Mouse (Mus musculus): ENCODE data around the gene Il12rb1.

Gene Il12rb1

GRCm38 (mm10) chr8:70808239-70808638, at the start of gene Il12rb1:
Il12rb1 (plus strand) TSS chr8:70808449.
- no peak for DNase-seq (ENCODE audit: low read depth, low spot score)

GRCm38 (mm10) chr8:70758616-70759561, 49.4 kb upstream of the Il12rb1 start:
- peak; percentile 35 for DNase-seq (ENCODE audit: low read depth, low spot score)

GRCm38 (mm10) chr8:70760350-70760749, 47.9 kb upstream of the Il12rb1 start:
- no peak for DNase-seq (ENCODE audit: low read depth, low spot score)

GRCm38 (mm10) chr8:70760775-70761406, 47.4 kb upstream of the Il12rb1 start, which contains the start of gene Mpv17l2:
Mpv17l2 (minus strand) TSS chr8:70760946.
- peak; percentile 100 for DNase-seq (ENCODE audit: low read depth, low spot score)

GRCm38 (mm10) chr8:70762118-70762517, 46.1 kb upstream of the Il12rb1 start:
- no peak for DNase-seq (ENCODE audit: low read depth, low spot score)

GRCm38 (mm10) chr8:70763354-70763753, 44.9 kb upstream of the Il12rb1 start:
- DNase-seq (ENCODE audit: low read depth, low spot score) = no peak

- no peak for DNase-seq (ENCODE audit: low read depth, low spot score)
Measured at GRCm38 (mm10) chr8:70764026-70764425, 44.2 kb upstream of the Il12rb1 start.

GRCm38 (mm10) chr8:70764676-70765075, 43.6 kb upstream of the Il12rb1 start:
- DNase-seq (ENCODE audit: low read depth, low spot score) = no peak

- DNase-seq (ENCODE audit: low read depth, low spot score) = no peak
Measured at GRCm38 (mm10) chr8:70765329-70765728, 42.9 kb upstream of the Il12rb1 start.

- DNase-seq (ENCODE audit: low read depth, low spot score) = no peak
Measured at GRCm38 (mm10) chr8:70765838-70766570, 42.2 kb upstream of the Il12rb1 start.

- peak; percentile 71 for DNase-seq (ENCODE audit: low read depth, low spot score)
Measured at GRCm38 (mm10) chr8:70766571-70767440, 41.4 kb upstream of the Il12rb1 start.

- no peak for DNase-seq (ENCODE audit: low read depth, low spot score)
Measured at GRCm38 (mm10) chr8:70767503-70767902, 40.7 kb upstream of the Il12rb1 start.

- DNase-seq (ENCODE audit: low read depth, low spot score) = no peak
Measured at GRCm38 (mm10) chr8:70768231-70768776, 39.9 kb upstream of the Il12rb1 start.

GRCm38 (mm10) chr8:70768956-70769355, 39.3 kb upstream of the Il12rb1 start:
- DNase-seq (ENCODE audit: low read depth, low spot score) = no peak

GRCm38 (mm10) chr8:70769359-70769758, 38.9 kb upstream of the Il12rb1 start:
- DNase-seq (ENCODE audit: low read depth, low spot score) = peak; percentile 97

- DNase-seq (ENCODE audit: low read depth, low spot score) = no peak
Measured at GRCm38 (mm10) chr8:70769858-70770257, 38.4 kb upstream of the Il12rb1 start.

- DNase-seq (ENCODE audit: low read depth, low spot score) = no peak
Measured at GRCm38 (mm10) chr8:70770748-70771147, 37.5 kb upstream of the Il12rb1 start.

GRCm38 (mm10) chr8:70771217-70771616, 37.0 kb upstream of the Il12rb1 start:
- DNase-seq (ENCODE audit: low read depth, low spot score) = no peak

GRCm38 (mm10) chr8:70772075-70772474, 36.2 kb upstream of the Il12rb1 start:
- DNase-seq (ENCODE audit: low read depth, low spot score) = no peak

GRCm38 (mm10) chr8:70772890-70773289, 35.4 kb upstream of the Il12rb1 start:
- no peak for DNase-seq (ENCODE audit: low read depth, low spot score)

GRCm38 (mm10) chr8:70773410-70773809, 34.8 kb upstream of the Il12rb1 start:
- DNase-seq (ENCODE audit: low read depth, low spot score) = peak; percentile 91
